Mouse (Mus musculus): ENCODE data around the gene Gm45062. TPM values are rescaled to one million over a fixed set of nuclear protein-coding genes. Genes with fewer than 3 reads are reported as not detected.

Gene Gm45062
- 1.7 and 2.2 TPM in 2 replicates for polyA plus RNA-seq (2012; rRNA removed)

GRCm38 (mm10) chr6:8259004-8259666 lies at the start of gene Gm45062, which contains the start of the genes Rpa3 and Umad1:
Gm45062 (plus strand) TSS chr6:8259450.
Rpa3 (minus strand) TSS chr6:8259173.
Umad1 (plus strand) TSS chr6:8259288.
- under 1% methylated on average over 64 of the region's 64 CpGs for WGBS
- peak; percentile 96 for DNase-seq (ENCODE audit: low read depth, low spot score)

GRCm38 (mm10) chr6:8209866-8210186 lies 49.4 kb upstream of the Gm45062 start:
- DNase-seq (ENCODE audit: low read depth, low spot score) = peak; percentile 6
- 10% methylated on average over 10 of the region's 10 CpGs for WGBS

- WGBS = 98% methylated on average over 3 of the region's 3 CpGs
- DNase-seq (ENCODE audit: low read depth, low spot score) = no peak
Observed at GRCm38 (mm10) chr6:8210661-8211060, 48.6 kb upstream of the Gm45062 start.

- DNase-seq (ENCODE audit: low read depth, low spot score) = no peak
- WGBS = 71% methylated on average over 3 of the region's 3 CpGs
Observed at GRCm38 (mm10) chr6:8227035-8227434, 32.2 kb upstream of the Gm45062 start.

GRCm38 (mm10) chr6:8228596-8228995 lies 30.7 kb upstream of the Gm45062 start:
- no peak for DNase-seq (ENCODE audit: low read depth, low spot score)
- WGBS = 92% methylated on average over 3 of the region's 3 CpGs

- WGBS = 3% methylated on average over 6 of the region's 6 CpGs
Observed at GRCm38 (mm10) chr6:8258316-8258715, 934 bp upstream of the Gm45062 start.

GRCm38 (mm10) chr6:8259667-8260044 lies 406 bp downstream of the Gm45062 start:
- DNase-seq (ENCODE audit: low read depth, low spot score) = no peak

More at GRCm38 (mm10) chr6:8258316-8258715, 934 bp upstream of the Gm45062 start:
- no peak for DNase-seq (ENCODE audit: low read depth, low spot score)

GRCm38 (mm10) chr6:8271047-8271446 lies 11.8 kb downstream of the Gm45062 start:
- WGBS = 50% methylated on average over 3 of the region's 3 CpGs
- DNase-seq (ENCODE audit: low read depth, low spot score) = no peak

More at GRCm38 (mm10) chr6:8259667-8260044, 406 bp downstream of the Gm45062 start:
- under 1% methylated on average over 8 of the region's 8 CpGs for WGBS

GRCm38 (mm10) chr6:8274387-8275054 lies 15.3 kb downstream of the Gm45062 start:
- 33% methylated on average over 6 of the region's 6 CpGs for WGBS
- DNase-seq (ENCODE audit: low read depth, low spot score) = no peak

- 4% methylated on average over 1 of the region's 1 CpGs for WGBS
- DNase-seq (ENCODE audit: low read depth, low spot score) = no peak
Observed at GRCm38 (mm10) chr6:8275098-8275497, 15.8 kb downstream of the Gm45062 start.

GRCm38 (mm10) chr6:8276431-8276830 lies 17.2 kb downstream of the Gm45062 start:
- DNase-seq (ENCODE audit: low read depth, low spot score) = no peak
- WGBS = 75% methylated on average over 4 of the region's 4 CpGs

GRCm38 (mm10) chr6:8278426-8279002 lies 19.3 kb downstream of the Gm45062 start:
- no peak for DNase-seq (ENCODE audit: low read depth, low spot score)
- 81% methylated on average over 5 of the region's 5 CpGs for WGBS

- no peak for DNase-seq (ENCODE audit: low read depth, low spot score)
- WGBS = 75% methylated on average over 4 of the region's 4 CpGs
Observed at GRCm38 (mm10) chr6:8283255-8283654, 24.0 kb downstream of the Gm45062 start.

GRCm38 (mm10) chr6:8285401-8285960 lies 26.2 kb downstream of the Gm45062 start:
- WGBS = 66% methylated on average over 3 of the region's 3 CpGs

GRCm38 (mm10) chr6:8286146-8286545 lies 26.9 kb downstream of the Gm45062 start:
- DNase-seq (ENCODE audit: low read depth, low spot score) = no peak
- 61% methylated on average over 3 of the region's 3 CpGs for WGBS

More at GRCm38 (mm10) chr6:8285401-8285960, 26.2 kb downstream of the Gm45062 start:
- DNase-seq (ENCODE audit: low read depth, low spot score) = no peak

- WGBS = 58% methylated on average over 4 of the region's 4 CpGs
- no peak for DNase-seq (ENCODE audit: low read depth, low spot score)
Observed at GRCm38 (mm10) chr6:8288755-8289580, 29.7 kb downstream of the Gm45062 start.

- WGBS = 78% methylated on average over 4 of the region's 4 CpGs
- no peak for DNase-seq (ENCODE audit: low read depth, low spot score)
Observed at GRCm38 (mm10) chr6:8294048-8294784, 35.0 kb downstream of the Gm45062 start.

GRCm38 (mm10) chr6:8299066-8299863 lies 40.0 kb downstream of the Gm45062 start:
- DNase-seq (ENCODE audit: low read depth, low spot score) = no peak
- 79% methylated on average over 6 of the region's 6 CpGs for WGBS

Data from large intestine, adult 2 months (tissue).